Mouse (Mus musculus) skeletal muscle tissue, postnatal 0 days (tissue): ENCODE measurements around the gene Gm8138. TPM values are rescaled to one million over a fixed set of nuclear protein-coding genes. Genes with fewer than 3 reads are reported as not detected.

Experiments used
- polyA plus RNA-seq: library from polyadenylated mRNA; unstranded; fragments of >200 nt; fragmentation: Nextera tagmentation; extraction: Ambion mirVana; gene quantifications from 2 replicates; pipeline ENCODE4 v1.2.1, GENCODE M21; 2015

Gene Gm8138
- not detected in 2 replicates for polyA plus RNA-seq

GRCm38 (mm10) chr14:43416250-43416649 is at the start of gene Gm8138:
Gene Gm8138 (minus strand): TSS chr14:43416350.

Other genes with a start within 250 kb of the Gm8138 start
- gene Gm7233, start 236.5 kb downstream of the Gm8138 start, polyA plus RNA-seq: not detected in 2 replicates
- gene Gm8122, start 181.0 kb downstream of the Gm8138 start, polyA plus RNA-seq: not detected in 2 replicates
- gene Gm8126, start 157.7 kb downstream of the Gm8138 start, polyA plus RNA-seq: not detected in 2 replicates
- gene Gm9732, start 141.3 kb downstream of the Gm8138 start, polyA plus RNA-seq: not detected in 2 replicates
- not detected in 2 replicates for gene Gm8127, start 122.5 kb downstream of the Gm8138 start, polyA plus RNA-seq
- gene 1700001F09Rik, start 68.5 kb downstream of the Gm8138 start, polyA plus RNA-seq: not detected in 2 replicates
- not detected in 2 replicates for gene Gm5799, start 127.2 kb upstream of the Gm8138 start, polyA plus RNA-seq
- not detected in 2 replicates for gene Gm17654, start 162.8 kb upstream of the Gm8138 start, polyA plus RNA-seq
- not detected in 2 replicates for gene Gm10375, start 191.7 kb upstream of the Gm8138 start, polyA plus RNA-seq